Mouse (Mus musculus): ENCODE data around the gene Fig4. TPM values are rescaled to one million over a fixed set of nuclear protein-coding genes. Genes with fewer than 3 reads are reported as not detected.

Fig4 gene
- total RNA-seq (2022) = 10 to 100 TPM; 23.1 to 25.6 (median 24.1) TPM

DNA sequence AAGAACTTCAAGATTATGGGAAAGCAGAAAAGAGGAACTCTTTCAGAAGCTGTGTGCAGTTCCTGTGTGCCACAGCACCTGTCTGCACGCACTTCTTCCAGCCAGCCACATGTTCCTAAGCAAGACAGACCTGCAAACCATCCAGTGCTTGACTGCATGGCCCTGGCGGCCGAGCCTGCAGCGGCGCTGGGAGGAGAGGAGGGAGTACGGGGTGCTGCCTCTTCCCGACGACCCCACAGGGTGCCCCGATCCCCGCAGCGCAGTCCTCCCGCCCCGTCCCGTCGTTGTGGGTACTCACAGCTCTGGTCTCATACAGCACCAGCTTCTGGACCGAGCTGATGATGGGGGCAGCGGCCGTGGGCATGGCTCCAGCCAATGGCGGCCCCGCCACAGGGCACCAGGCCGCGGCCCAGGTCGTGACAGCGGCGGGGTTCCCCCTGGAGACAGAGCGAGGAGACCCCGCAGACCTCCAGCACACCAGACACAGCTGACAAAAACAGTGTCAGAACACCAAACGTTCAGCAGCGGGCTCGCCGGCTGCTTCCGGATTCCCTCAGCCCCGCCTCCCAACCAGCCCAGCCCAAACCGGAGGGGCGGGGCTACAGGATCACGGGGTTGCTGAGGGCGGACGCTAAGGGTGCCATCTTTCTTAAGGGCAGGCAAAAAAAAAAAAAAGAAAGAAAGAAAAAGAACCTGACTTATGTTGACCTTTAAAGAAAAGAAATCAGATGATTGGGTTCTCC lies at the start of gene Fig4:
TSS of gene Fig4 (minus strand) at position 572 of the 743 bp plus-strand sequence.
- DNase-seq = peak; percentile 75

- DNase-seq = no peak
Measured at GRCm38 (mm10) chr10:41341346-41341745, 38.3 kb upstream of the Fig4 start.

DNA sequence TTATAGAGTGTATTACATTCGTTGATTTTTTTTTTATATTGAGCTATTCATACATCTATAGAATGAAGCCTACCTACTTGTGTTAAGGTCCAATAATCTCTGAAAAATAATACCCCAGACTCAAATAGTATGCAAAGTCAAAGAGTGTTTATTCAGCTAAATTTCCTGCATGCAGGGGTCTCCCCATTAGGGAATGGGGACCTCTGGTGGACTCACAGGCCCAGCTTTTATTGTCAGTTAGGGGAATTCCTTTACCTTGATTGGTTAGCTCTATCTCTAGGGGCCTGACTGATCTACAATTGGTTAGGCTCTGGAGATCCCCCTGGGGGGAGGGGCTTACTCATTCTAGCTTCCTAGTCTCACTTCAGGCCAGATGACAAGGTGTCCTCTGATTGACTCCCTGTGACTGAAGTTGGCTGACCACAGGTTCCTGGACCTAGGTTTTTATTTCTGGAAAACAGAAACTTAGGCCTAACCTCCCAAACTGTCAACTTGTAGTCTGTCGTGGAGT lies 29.5 kb upstream of the Fig4 start:
- DNase-seq = no peak

- DNase-seq = no peak
Measured at GRCm38 (mm10) chr10:41315866-41316265, 12.8 kb upstream of the Fig4 start.

DNA sequence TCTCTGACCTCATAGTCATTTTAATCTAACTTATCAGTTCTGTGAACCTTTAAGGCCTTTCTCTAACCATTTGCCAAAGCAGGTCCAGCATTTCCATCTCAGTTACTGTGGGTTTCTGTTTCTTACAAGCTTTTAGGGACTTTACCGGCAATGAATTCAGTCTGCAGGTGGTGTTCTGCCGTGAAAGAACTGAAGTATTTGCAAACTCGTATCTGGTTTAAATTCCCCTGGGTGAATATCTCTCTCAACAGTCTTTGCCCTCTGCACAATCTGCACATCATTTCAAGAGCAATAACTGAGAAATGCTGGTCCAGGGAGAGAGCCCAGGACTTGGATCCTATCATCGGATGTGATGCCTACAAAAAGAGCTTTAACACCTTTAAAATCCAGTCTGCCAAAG lies 5.1 kb upstream of the Fig4 start:
- DNase-seq = no peak

DNA sequence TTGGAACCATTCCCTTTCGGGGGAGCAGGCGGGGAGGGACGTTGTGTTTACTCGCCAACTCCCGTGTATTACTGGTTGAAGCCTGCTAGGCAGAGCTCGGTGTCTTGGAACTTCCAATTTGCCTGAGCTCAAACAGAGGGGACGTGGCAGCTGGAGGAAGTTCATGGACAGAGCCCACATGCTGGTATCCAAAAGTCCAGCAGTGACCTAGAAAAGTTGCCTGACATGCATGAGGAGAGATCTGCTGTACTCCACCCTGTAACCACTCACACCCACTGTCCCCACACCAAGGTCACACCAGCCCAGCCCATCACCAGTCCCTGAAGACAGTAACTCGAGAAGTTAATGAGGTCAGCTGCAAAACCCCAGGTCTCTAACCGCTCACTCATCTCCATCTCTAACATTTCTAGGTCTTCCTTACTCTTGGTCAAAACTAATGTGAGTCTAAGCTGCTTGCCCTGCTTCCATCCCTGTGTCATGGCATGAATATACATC lies 1.9 kb upstream of the Fig4 start:
- no peak for DNase-seq

GRCm38 (mm10) chr10:41303639-41304444 lies 782 bp upstream of the Fig4 start, which contains the start of gene Ak9:
Ak9 (plus strand) TSS chr10:41303980.
- peak; percentile 83 for DNase-seq

DNA sequence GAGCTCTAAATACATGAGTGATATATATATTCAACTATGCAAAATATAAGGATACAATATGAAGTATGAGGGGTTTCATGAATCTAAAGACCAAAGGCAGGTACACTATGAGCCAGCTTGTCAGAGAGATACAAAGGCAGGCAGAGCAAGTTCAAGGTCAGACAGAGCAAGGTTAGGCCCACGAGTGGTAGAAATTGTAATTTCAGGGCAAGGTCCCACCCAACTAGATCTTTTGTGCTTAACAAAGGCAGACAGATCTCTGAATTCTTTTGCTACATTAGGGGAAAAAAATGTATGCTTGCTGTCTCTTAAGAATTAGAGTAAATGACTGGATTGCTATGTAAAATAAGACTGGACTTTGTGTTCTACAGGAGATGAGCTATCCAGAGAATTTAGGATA lies 2.9 kb downstream of the Fig4 start:
- no peak for DNase-seq

DNA sequence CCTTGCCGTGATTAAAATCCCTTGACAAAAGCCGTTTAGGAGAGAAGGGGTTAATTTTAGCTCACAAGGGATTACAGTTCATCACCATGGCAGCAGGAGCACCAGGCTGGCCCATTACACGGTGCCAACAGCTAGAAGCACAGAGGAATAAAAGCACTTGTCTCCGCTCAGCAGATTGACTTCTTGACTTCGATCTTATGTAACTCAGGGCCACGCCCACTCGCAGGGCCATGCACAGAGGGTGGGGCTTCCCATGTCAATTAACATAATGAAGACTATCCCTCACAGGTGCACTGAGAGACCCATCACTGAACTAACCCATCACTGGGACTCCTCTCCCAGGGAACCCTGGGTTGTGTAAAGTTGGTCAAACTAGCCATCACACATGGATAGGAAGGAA lies 7.9 kb downstream of the Fig4 start:
- no peak for DNase-seq

DNA sequence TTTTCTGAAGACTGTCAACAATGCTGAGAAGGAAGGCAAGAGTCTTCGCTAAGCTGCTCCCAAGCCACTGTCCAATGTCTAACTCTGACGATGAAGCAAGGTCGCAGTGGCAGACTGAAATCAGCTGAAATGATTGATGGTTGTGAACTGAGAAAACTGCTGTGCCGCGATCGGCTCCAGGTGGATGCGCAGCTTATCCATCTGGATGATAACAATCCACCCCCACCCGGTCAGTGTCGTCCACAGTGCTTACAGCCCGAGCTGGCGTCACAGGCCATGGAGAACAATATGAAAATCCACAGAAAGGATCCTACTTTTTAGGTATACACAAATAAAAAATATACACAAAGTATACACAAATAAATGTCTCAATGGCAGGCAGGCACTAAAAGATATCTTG lies 8.3 kb downstream of the Fig4 start:
- DNase-seq = no peak

GRCm38 (mm10) chr10:41293019-41293418 lies 10.0 kb downstream of the Fig4 start:
- no peak for DNase-seq

GRCm38 (mm10) chr10:41291021-41291420 lies 12.0 kb downstream of the Fig4 start:
- no peak for DNase-seq

DNA sequence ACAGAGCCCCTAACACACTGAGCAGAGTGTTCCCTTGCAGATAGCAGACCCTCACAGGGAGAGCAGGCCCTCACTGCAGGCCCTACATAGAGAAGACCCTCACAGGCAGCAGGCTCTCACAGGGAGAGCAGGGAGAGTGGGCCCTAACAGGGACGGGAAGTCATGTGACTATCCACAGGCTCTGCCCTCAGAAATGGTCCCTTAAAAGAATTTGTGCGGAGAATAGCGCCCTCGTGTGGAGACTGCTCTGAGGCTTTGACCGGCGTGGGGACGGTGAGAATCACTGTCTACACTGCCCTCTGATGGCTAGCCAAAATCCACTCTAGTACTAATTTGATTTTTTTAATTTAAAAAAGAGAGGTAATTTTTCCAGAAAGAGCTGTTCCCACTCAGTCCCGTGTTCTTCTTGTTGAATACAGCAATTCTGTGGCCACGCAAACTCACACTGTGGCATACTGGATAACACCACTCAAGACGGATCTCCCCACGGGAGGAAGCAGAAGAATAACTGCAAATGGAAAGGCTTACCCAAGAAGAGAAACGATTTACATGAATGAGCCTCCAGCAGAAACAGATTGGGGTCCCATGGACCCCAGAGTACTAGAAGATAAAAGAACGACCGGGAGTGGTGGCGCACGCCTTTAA lies 14.2 kb downstream of the Fig4 start:
- DNase-seq = peak; percentile 58

DNA sequence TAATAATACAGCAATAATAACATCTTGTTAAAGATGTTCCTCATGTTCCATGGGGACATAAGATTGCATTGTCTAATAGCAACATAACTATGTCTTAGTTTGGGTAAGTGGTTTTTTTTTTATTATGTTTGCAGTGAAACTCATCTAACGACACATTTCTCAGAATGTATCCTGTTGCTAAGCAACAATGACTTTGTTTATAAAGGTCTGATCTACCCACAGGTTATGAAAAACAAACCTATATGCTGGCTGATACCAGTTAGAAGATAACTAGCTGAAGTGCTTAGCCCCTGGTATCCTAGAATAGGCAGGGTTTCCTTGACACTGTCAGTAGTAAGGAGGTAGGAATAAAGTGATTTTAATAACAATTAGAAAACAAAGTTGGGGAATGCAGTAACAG lies 15.0 kb downstream of the Fig4 start:
- DNase-seq = no peak

DNA sequence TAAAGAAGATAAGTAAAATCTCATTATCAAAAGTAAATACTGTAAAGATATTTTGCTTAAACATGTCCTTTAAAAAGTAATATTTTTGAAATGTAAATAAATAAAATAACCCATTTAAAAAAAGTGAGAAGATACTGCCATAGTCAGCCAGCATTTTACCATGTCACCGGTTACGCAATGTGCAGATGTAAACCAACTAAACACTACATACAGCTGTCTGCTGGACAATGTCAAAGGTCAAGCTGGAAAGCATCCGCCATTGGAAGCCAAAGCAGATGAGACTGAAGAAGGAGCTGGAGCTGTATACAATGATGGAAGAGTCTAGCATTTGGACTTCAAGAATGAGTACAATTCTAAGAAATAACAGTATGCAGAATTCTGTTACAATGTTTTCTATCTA lies 15.4 kb downstream of the Fig4 start:
- DNase-seq = no peak

DNA sequence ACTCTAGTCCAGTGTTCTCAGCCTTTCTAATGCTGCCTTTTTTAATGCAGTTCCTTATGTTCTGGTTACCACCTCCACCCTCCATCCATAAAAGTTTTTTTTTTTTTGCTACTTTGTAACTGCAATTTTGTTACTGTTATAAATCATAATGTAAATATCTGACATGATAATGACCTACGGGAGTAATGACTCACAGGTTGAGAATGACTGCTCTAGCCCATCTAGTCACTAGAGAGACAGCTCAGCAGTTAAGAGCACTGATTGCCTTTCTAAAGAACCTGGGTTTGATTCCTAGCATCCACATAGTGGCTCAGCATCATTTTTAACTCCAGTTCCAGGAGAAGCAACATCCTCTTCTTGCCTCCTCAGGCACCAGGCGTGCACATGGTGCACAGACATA lies 21.0 kb downstream of the Fig4 start:
- no peak for DNase-seq

- no peak for DNase-seq
Measured at GRCm38 (mm10) chr10:41280796-41281195, 22.3 kb downstream of the Fig4 start.

DNA sequence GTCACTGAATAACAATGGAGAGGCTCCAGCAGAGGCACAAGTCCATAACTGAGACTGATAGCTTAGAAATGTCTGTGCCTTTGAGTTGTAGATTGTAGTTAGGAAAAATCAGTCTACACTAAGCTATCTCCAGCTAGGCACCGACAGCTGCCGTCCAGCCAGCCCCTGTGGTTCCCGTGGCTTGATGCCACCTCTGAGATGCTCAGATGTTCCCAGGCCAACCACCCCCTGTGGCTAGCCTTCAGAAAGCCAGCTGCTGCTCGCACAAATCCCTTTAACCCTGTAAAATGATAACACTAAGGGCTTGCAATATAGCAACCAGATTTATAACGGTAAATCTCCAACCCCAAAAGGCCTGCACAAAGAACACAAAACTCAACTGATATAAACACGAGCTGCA lies 22.9 kb downstream of the Fig4 start:
- DNase-seq = no peak

GRCm38 (mm10) chr10:41278808-41279207 lies 24.3 kb downstream of the Fig4 start:
- no peak for DNase-seq

GRCm38 (mm10) chr10:41274871-41275270 lies 28.2 kb downstream of the Fig4 start:
- no peak for DNase-seq

DNA sequence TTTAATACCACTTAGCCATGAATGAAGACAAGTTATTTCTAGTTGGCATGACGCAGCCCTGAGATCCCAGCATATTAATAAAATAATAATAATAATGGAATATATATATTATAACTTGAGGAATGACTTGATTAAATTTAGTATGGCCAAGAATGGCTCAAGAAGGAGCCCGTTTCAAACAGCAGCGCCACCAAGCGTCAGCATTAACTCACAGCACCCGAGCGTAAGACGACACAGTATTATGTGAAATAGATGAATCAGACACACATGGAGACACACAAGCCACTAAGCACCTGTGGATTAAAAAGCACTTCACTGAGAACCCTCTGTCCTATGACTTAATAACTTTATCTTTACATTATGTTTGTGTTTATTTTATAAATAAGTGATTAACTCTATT lies 31.2 kb downstream of the Fig4 start:
- no peak for DNase-seq

GRCm38 (mm10) chr10:41261889-41262288 lies 41.2 kb downstream of the Fig4 start:
- DNase-seq = no peak

- DNase-seq = no peak
Measured at GRCm38 (mm10) chr10:41261218-41261617, 41.8 kb downstream of the Fig4 start.
